Mouse (Mus musculus) pancreas, adult 10 weeks (tissue): ENCODE data around the gene Syne3. TPM values are rescaled to one million over a fixed set of nuclear protein-coding genes. Genes with fewer than 3 reads are reported as not detected.

Experiments
- polyA plus RNA-seq: library from polyadenylated mRNA; stranded (reverse); fragments of 350-450 nt; fragmentation: Illumina TruSeq; extraction: RNeasy Lipid Tissue Mini Kit (QIAGEN cat#74804); gene quantifications from one replicate; pipeline ENCODE4 v1.2.3, GENCODE M21; 2015; ENCODE audit warnings: low read depth, low replicate concordance; ENCODE audit not compliant: insufficient read depth

Gene Syne3
- polyA plus RNA-seq: 1.7 TPM

DNA sequence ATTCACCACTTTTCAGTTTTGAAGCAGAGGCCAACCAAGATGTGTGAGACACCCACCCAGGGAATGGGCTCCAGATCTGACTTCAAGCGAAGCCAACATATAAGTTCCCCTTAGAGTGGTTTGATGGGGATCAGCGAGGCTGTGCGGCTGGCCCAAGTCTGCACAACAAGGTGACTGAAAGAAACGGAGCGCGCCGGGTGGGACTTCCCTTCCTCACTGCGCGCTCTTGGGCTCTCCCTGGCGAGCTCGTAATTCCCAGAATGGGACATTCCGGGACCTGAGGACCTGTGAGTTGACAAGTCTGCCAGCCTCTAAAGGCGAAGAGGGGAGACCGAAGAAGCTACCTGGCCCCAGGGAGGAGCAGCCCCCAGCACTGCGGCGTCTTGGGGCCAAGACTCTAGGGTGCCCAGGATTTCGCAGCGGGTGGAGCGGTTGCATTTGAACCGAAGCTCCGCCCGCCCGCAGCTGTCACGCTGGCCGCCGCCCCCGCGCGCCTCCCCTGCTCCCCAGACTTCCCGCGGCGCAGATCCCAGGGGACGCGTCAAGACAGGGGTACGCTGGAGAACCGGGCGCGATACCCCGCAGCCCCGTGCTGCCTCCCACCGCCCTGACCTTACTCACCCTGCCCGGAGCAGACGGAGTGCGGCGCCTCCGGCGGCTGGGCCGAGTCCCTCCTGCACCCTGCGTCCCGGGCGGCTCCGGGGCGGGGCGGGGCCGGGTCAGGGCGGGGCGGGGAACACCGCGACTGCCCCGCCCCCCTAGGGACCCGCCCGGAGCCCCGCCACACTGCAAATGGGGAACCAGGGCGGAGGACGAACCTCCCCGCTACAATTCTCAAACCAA is at the start of gene Syne3:
Syne3 (minus strand) TSS at position 440 of the 843 bp plus-strand sequence.

DNA sequence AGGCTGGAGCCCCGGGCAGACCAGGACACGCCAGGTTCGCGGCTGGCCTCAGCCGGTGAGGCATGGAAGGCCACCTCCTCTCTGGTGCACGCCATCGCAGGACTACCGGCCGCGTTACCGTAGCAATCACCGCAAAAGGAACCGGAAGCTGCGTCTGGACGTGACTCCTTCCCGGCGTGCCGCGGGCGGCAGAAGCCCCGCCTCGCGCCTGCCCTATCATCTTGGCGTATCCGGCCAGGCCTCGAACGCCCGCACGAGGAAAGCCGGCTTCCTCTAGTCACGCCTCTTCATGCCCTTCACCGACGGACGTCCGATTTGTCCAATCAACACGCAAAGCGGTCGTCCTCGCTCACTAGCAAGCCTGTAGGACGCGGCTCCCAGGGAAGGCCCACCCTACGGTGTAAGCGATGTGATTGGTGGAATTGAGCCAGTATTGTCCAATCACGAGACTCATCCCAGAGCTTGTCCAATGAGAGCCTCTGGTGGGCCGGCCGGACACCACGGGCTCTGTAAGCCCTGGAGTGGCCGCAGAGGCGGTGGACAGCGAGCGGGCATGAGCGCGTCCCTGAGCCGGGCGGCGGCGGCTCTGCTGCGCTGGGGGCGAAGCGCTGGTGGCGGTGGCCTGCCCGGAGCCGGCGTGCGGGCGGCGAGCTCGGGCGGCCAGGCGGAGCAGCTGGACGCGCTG is 22.7 kb upstream of the Syne3 start, which contains the start of gene Glrx5:
Glrx5 (plus strand) TSS at position 542 of the 685 bp plus-strand sequence.

Other genes starting within 250 kb of the Syne3 start
- 2.4 TPM for gene Clmn, start 144.7 kb downstream of the Syne3 start, polyA plus RNA-seq
- gene Glrx5, start 22.9 kb upstream of the Syne3 start, polyA plus RNA-seq: 6.9 TPM
- not detected for gene Tcl1b2, start 136.2 kb upstream of the Syne3 start, polyA plus RNA-seq
- gene Tcl1b1, start 149.9 kb upstream of the Syne3 start, polyA plus RNA-seq: not detected
- not detected for gene Tcl1b5, start 166.5 kb upstream of the Syne3 start, polyA plus RNA-seq
- gene Tcl1b3, start 181.2 kb upstream of the Syne3 start, polyA plus RNA-seq: not detected
- not detected for gene Tcl1b4, start 192.1 kb upstream of the Syne3 start, polyA plus RNA-seq
- not detected for gene Tcl1, start 213.0 kb upstream of the Syne3 start, polyA plus RNA-seq